ENCODE assay signal across 9 mouse cellular contexts in the genomic region with DNA sequence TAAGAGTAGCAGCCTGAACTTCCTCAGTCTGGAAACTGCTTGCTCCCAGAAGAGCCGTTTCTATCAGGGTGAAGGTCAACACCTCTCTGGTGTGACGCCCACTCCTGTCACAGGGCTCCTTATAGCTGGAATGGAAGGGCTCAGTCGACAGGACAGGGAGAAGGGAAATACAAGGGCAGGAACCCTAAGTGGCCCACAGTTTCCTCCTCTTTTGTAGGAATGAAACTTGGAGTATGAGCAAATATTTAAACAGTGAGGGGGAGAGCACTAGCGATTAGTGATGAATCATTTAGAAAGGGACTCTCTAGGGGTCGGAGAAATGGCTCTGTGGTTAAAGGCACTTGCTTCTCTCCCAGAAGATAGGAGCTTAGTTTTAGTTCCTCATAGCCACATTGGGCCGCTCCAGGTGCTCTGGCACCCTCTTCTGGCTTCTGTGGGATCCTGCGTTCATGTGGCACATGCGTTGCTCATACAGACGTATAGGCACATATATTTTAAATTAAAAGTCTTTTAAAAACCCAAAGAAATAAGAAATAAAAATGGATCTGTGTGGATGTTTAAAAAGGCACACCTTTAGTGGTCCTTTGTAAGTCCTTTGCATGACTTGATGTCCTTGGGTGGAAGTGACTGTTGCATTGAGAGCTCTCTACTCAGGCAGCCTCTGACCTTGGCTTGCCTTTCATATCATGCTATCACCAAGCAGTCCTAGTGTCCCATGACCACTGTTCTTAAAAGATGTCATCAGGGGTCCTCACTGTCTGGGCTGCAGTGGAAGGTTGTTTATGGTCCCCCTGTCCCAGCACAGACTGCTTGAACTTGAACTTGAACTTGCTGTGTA. TPM values are rescaled to one million over a fixed set of nuclear protein-coding genes. Genes with fewer than 3 reads are reported as not detected.
DNase-seq lines count a peak whose midpoint lies in the region; ATAC-seq lines count a peak whose summit lies in the region.
"Had no signal": no experiment of that assay in that cellular context is flagged by ENCODE, and none has a peak within 500 bp of the region (broad histone marks: within the 10 kb centered on the region; RNA-seq: fewer than 3 reads in every experiment).

No protein-coding gene starts in this region.

- no peak for ATAC-seq in heart, embryonic 14.5 days (ENCODE audit: insufficient number of reproducible peaks, insufficient read depth, low FRiP score, low read depth)
- ATAC-seq in limb, embryonic 11.5 days (ENCODE audit: insufficient number of reproducible peaks, low FRiP score, low TSS enrichment, low read depth), result no peak
- peak; percentile 88 for ATAC-seq in monocyte, adult 5-6 weeks (replicated peaks; ENCODE audit: insufficient number of reproducible peaks, low FRiP score, low TSS enrichment, poor library complexity, severe bottlenecking)

- H3K27me3 ChIP-seq in heart, embryonic 14.5 days (ENCODE audit: control insufficient read depth, insufficient read depth, low read length), result no peaks in the 10 kb centered on the region
- no peaks in the 10 kb centered on the region for H3K27me3 ChIP-seq in limb, embryonic 11.5 days (ENCODE audit: control insufficient read depth, insufficient read depth, low read length)
- H3K27me3 ChIP-seq: limb, embryonic 15.5 days had no signal

- H3K4me2 ChIP-seq in heart, embryonic 14.5 days (ENCODE audit: low read length), result 0 out of 2 replicates have a peak overlapping the region, but pooled peaks have one; percentile 6
- no peak overlapping the region for H3K4me2 ChIP-seq in limb, embryonic 11.5 days (ENCODE audit: low read depth, severe bottlenecking)
- H3K4me2 ChIP-seq: limb, embryonic 15.5 days had no signal

- peak overlapping the region; percentile 78 for H3K27ac ChIP-seq in heart, embryonic 14.5 days (replicated peaks in 1 of 2; ENCODE audit: control insufficient read depth in 1 of 2, insufficient read depth in 1 of 2, low read depth in 2 of 2, low read length in 2 of 2)
- no peak overlapping the region for H3K27ac ChIP-seq in limb, embryonic 11.5 days (replicated peaks; ENCODE audit: low read depth, low read length)
- H3K27ac ChIP-seq: limb, embryonic 15.5 days had no signal

- peak; percentile 59 to 63 for DNase-seq in cerebellum, postnatal 10 days
- DNase-seq in cerebellum, adult 9-11 months, result no peak
- peak; percentile 48 to 55 for DNase-seq in right cerebral cortex, adult 2 months (ENCODE audit: low spot score in 2 of 2)
- no peak for DNase-seq in right cerebral cortex, postnatal 25 days
- DNase-seq in limb, embryonic 11.5 days (ENCODE audit: low spot score), result peak; percentile 48
- DNase-seq in adipocyte (ENCODE audit: low spot score), result no peak

- 23% methylated on average over 9 of the region's 9 CpGs for WGBS in heart, embryonic 14.5 days
- WGBS in limb, embryonic 11.5 days, result 38% methylated on average over 9 of the region's 9 CpGs

- H3K36me3 ChIP-seq in heart, embryonic 14.5 days (ENCODE audit: control insufficient read depth, insufficient read depth, low read length), result no peaks in the 10 kb centered on the region
- no peaks in the 10 kb centered on the region for H3K36me3 ChIP-seq in limb, embryonic 11.5 days (ENCODE audit: control insufficient read depth, insufficient read depth, low read length)
- H3K36me3 ChIP-seq: limb, embryonic 15.5 days had no signal

- H3K9ac ChIP-seq in heart, embryonic 14.5 days (ENCODE audit: low read length), result no peak overlapping the region; the same call in 1 of the 2 replicates
- no peak overlapping the region for H3K9ac ChIP-seq in limb, embryonic 11.5 days (ENCODE audit: low read length)
- H3K9ac ChIP-seq: limb, embryonic 15.5 days had no signal

- H3K4me1 ChIP-seq in heart, embryonic 14.5 days (ENCODE audit: control insufficient read depth in 2 of 2, insufficient read depth in 2 of 2, low read length in 2 of 2), result peaks cover 18 to 27% of the 10 kb centered on the region in 2 experiments
- no peaks in the 10 kb centered on the region for H3K4me1 ChIP-seq in limb, embryonic 11.5 days (ENCODE audit: control insufficient read depth, insufficient read depth, low read length)

- no peak overlapping the region for H3K4me3 ChIP-seq in heart, embryonic 14.5 days (ENCODE audit: control insufficient read depth in 1 of 2, insufficient read depth in 1 of 2, low read depth in 1 of 2, low read length in 2 of 2)
- no peak overlapping the region for H3K4me3 ChIP-seq in limb, embryonic 11.5 days (ENCODE audit: low read depth, low read length)
- H3K4me3 ChIP-seq: limb, embryonic 15.5 days had no signal

- H3K9me3 ChIP-seq in heart, embryonic 14.5 days (ENCODE audit: control insufficient read depth, low read length), result no peaks in the 10 kb centered on the region
- H3K9me3 ChIP-seq in limb, embryonic 11.5 days (ENCODE audit: control insufficient read depth, low read length), result no peaks in the 10 kb centered on the region
- H3K9me3 ChIP-seq: limb, embryonic 15.5 days had no signal

RNA-seq across cellular contexts. Expression of gene Adgrg1, which starts 19.4 kb away (rescaled TPM):
- polyA plus RNA-seq in heart, embryonic 14.5 days (2014; fragmentation: Nextera tagmentation; extraction: Ambion mirVana), result 2.7 and 2.9 TPM in 2 replicates
- polyA plus RNA-seq in limb, embryonic 11.5 days (2014; fragmentation: Nextera tagmentation; extraction: Ambion mirVana), result 10.6 and 11.1 TPM in 2 replicates
- 2.2 to 16.6 TPM (median 4.6 TPM) in 3 replicates for total RNA-seq in monocyte, adult 5-6 weeks (2017)

RNA-seq across cellular contexts. Expression of gene Adgrg5, which starts 31.6 kb away (rescaled TPM):
- polyA plus RNA-seq in heart, embryonic 14.5 days (2014; fragmentation: Nextera tagmentation; extraction: Ambion mirVana), result 0.07 and 0.23 TPM in 2 replicates
- polyA plus RNA-seq in limb, embryonic 11.5 days (2014; fragmentation: Nextera tagmentation; extraction: Ambion mirVana), result 0.21 TPM in 1 of 2 replicates, not detected in the other
- total RNA-seq in monocyte, adult 5-6 weeks (2017), result 0.86 to 2.6 TPM (median 1.9 TPM) in 3 replicates

RNA-seq across cellular contexts. Expression of gene Ccdc102a, which starts 37.2 kb away (rescaled TPM):
- polyA plus RNA-seq in heart, embryonic 14.5 days (2014; fragmentation: Nextera tagmentation; extraction: Ambion mirVana), result 20.8 and 25.8 TPM in 2 replicates
- polyA plus RNA-seq in limb, embryonic 11.5 days (2014; fragmentation: Nextera tagmentation; extraction: Ambion mirVana), result 38.0 and 39.2 TPM in 2 replicates
- total RNA-seq in monocyte, adult 5-6 weeks (2017), result 1.1 to 11.3 TPM (median 1.8 TPM) in 3 replicates

Comparison
In these comparisons a context has a peak if more than half of its experiments do, and no peak if none do; other contexts are left out.
1. DNase-seq: peak in cerebellum, postnatal 10 days (2 of 2), right cerebral cortex, adult 2 months (2 of 2) and limb, embryonic 11.5 days (single experiment); none in cerebellum, adult 9-11 months (single experiment), right cerebral cortex, postnatal 25 days (single experiment) and adipocyte (single experiment).